8 mouse cellular contexts compared by ENCODE assay signal in genomic region chr11:35852731-35853130, GRCm38 (mm10). TPM values are rescaled to one million over a fixed set of nuclear protein-coding genes. Genes with fewer than 3 reads are reported as not detected.
DNase-seq lines count a peak whose midpoint lies in the region; ATAC-seq and TF ChIP-seq lines count a peak whose summit lies in the region.

No protein-coding gene starts in this region.

- no peaks in the 10 kb centered on the region for H3K4me1 ChIP-seq in heart, adult 2 months (ENCODE audit: control insufficient read depth, insufficient read depth, low read length)
- H3K4me1 ChIP-seq in heart, embryonic 11.5 days (ENCODE audit: control insufficient read depth, insufficient read depth, low read length): no peaks in the 10 kb centered on the region; the same call in 1 of the 2 replicates
- H3K4me1 ChIP-seq in liver, embryonic 14.5 days (replicated peaks; ENCODE audit: control insufficient read depth in 2 of 2, insufficient read depth in 2 of 2, low read length in 1 of 2): no peaks in the 10 kb centered on the region
- H3K4me1 ChIP-seq in intestine, embryonic 16.5 days (ENCODE audit: control insufficient read depth, insufficient read depth, low read length): no peaks in the 10 kb centered on the region

- no peak for DNase-seq in heart, adult 2 months
- DNase-seq in right cerebral cortex, postnatal 4 days: peak; percentile 36
- DNase-seq in right cerebral cortex, postnatal 10 days (ENCODE audit: low spot score in 2 of 2): no peak
- peak; percentile 63 for DNase-seq in adrenal gland, postnatal 10 days
- peak; percentile 16 to 40 (median 35) for DNase-seq in liver, embryonic 14.5 days (ENCODE audit: low read depth in 3 of 3, low spot score in 3 of 3)
- peak; percentile 31 for DNase-seq in thymus, postnatal 25 days

- no peak for ATAC-seq in heart, embryonic 11.5 days (replicated peaks; ENCODE audit: insufficient number of reproducible peaks, low FRiP score, low TSS enrichment)
- no peak for ATAC-seq in liver, embryonic 14.5 days (ENCODE audit: insufficient read depth)
- ATAC-seq in intestine, embryonic 16.5 days: no peak

- H3K9me3 ChIP-seq in heart, embryonic 11.5 days (replicated peaks; ENCODE audit: control insufficient read depth, low read length): no peaks in the 10 kb centered on the region
- H3K9me3 ChIP-seq in liver, embryonic 14.5 days (ENCODE audit: control insufficient read depth, low read length): no peaks in the 10 kb centered on the region
- H3K9me3 ChIP-seq in intestine, embryonic 16.5 days (ENCODE audit: control insufficient read depth, low read length): no peaks in the 10 kb centered on the region

- intact Hi-C loops in heart, adult 2 months (cut with DNase I): no loop called here

- 50% methylated on average over 4 of the region's 4 CpGs for WGBS in heart, adult 2 months
- 57% methylated on average over 4 of the region's 4 CpGs for WGBS in heart, embryonic 11.5 days (ENCODE audit: insufficient replicate concordance)
- WGBS in liver, embryonic 14.5 days (ENCODE audit: insufficient replicate concordance): 34% methylated on average over 4 of the region's 4 CpGs
- WGBS in intestine, embryonic 16.5 days: 63% methylated on average over 4 of the region's 4 CpGs

- no peak for TF ChIP-seq POLR2A in heart, adult 2 months (IDR thresholded peaks at IDR 0.05; ENCODE audit: insufficient read depth, low read depth, low read length)

- H3K27ac ChIP-seq in heart, adult 2 months: no peak overlapping the region
- H3K27ac ChIP-seq in heart, embryonic 11.5 days (ENCODE audit: low read depth, low read length): no peak overlapping the region
- H3K27ac ChIP-seq in liver, embryonic 14.5 days: no peak overlapping the region
- no peak overlapping the region for H3K27ac ChIP-seq in intestine, embryonic 16.5 days (ENCODE audit: low read length)

- no peak overlapping the region for H3K9ac ChIP-seq in heart, adult 2 months (ENCODE audit: low read depth, low read length)
- H3K9ac ChIP-seq in heart, embryonic 11.5 days (ENCODE audit: low read depth, low read length): no peak overlapping the region
- H3K9ac ChIP-seq in liver, embryonic 14.5 days (replicated peaks): no peak overlapping the region
- no peak overlapping the region for H3K9ac ChIP-seq in intestine, embryonic 16.5 days (ENCODE audit: low read depth, low read length)

- no peak overlapping the region for H3K4me2 ChIP-seq in heart, embryonic 11.5 days
- no peak overlapping the region for H3K4me2 ChIP-seq in liver, embryonic 14.5 days (ENCODE audit: low read depth)
- no peak overlapping the region for H3K4me2 ChIP-seq in intestine, embryonic 16.5 days (ENCODE audit: low read depth, low read length)

- no peaks in the 10 kb centered on the region for H3K36me3 ChIP-seq in heart, adult 2 months (ENCODE audit: control insufficient read depth, insufficient read depth, low read length)
- H3K36me3 ChIP-seq in heart, embryonic 11.5 days (ENCODE audit: control insufficient read depth, insufficient read depth, low read length): no peaks in the 10 kb centered on the region
- no peaks in the 10 kb centered on the region for H3K36me3 ChIP-seq in liver, embryonic 14.5 days (replicated peaks; ENCODE audit: control insufficient read depth, insufficient read depth, low read depth)
- no peaks in the 10 kb centered on the region for H3K36me3 ChIP-seq in intestine, embryonic 16.5 days (ENCODE audit: control insufficient read depth, insufficient read depth, low read length)

- no peak overlapping the region for H3K4me3 ChIP-seq in heart, adult 2 months
- H3K4me3 ChIP-seq in heart, embryonic 11.5 days (ENCODE audit: low read depth, low read length): no peak overlapping the region
- no peak overlapping the region for H3K4me3 ChIP-seq in liver, embryonic 14.5 days (ENCODE audit: insufficient read depth in 1 of 2, low read depth in 2 of 2, low read length in 2 of 2)
- no peak overlapping the region for H3K4me3 ChIP-seq in intestine, embryonic 16.5 days (ENCODE audit: low read length)

- no peaks in the 10 kb centered on the region for H3K79me2 ChIP-seq in heart, adult 2 months (replicated peaks; ENCODE audit: control insufficient read depth, insufficient read depth, low read length)

- H3K27me3 ChIP-seq in heart, adult 2 months (ENCODE audit: control insufficient read depth, insufficient read depth, low read length): no peaks in the 10 kb centered on the region
- no peaks in the 10 kb centered on the region for H3K27me3 ChIP-seq in heart, embryonic 11.5 days (ENCODE audit: control insufficient read depth, insufficient read depth, low read length)
- H3K27me3 ChIP-seq in liver, embryonic 14.5 days (ENCODE audit: control insufficient read depth, insufficient read depth, low read length): no peaks in the 10 kb centered on the region
- H3K27me3 ChIP-seq in intestine, embryonic 16.5 days (replicated peaks; ENCODE audit: control insufficient read depth, insufficient read depth, low read length): no peaks in the 10 kb centered on the region

- peak; percentile 45 for TF ChIP-seq CTCF in heart, adult 2 months (IDR thresholded peaks at IDR 0.05)
- peak; percentile 76 for TF ChIP-seq CTCF in liver, embryonic 14.5 days (IDR thresholded peaks at IDR 0.05; ENCODE audit: low read depth)

- no peak for TF ChIP-seq EP300 in heart, adult 2 months (IDR thresholded peaks at IDR 0.05; ENCODE audit: insufficient read depth, low read depth, low read length)
- TF ChIP-seq EP300 in liver, embryonic 14.5 days (IDR thresholded peaks at IDR 0.05; ENCODE audit: low read depth): no peak

RNA-seq across cellular contexts. Expression of gene Rars, which starts 18.4 kb away (rescaled TPM):
- 10 to 100 TPM; 36.3 to 37.4 TPM for total RNA-seq in heart, adult 2 months (2021)
- polyA plus RNA-seq in heart, adult 2 months (2012; rRNA removed): 11.7 and 21.8 TPM in 2 replicates
- polyA plus RNA-seq in heart, embryonic 11.5 days (2014; fragmentation: Nextera tagmentation; extraction: Ambion mirVana): 82.4 and 89.2 TPM in 2 replicates
- 10 to 100 TPM; 57.9 to 61.6 TPM for total RNA-seq in adrenal gland, postnatal 10 days (2021)
- polyA plus RNA-seq in liver, embryonic 14.5 days (2012; rRNA removed): 22.4 and 35.4 TPM in 2 replicates
- 54.5 and 54.8 TPM in 2 replicates for polyA plus RNA-seq in liver, embryonic 14.5 days (2014; fragmentation: Nextera tagmentation; extraction: Ambion mirVana)
- polyA plus RNA-seq in intestine, embryonic 16.5 days (2015; fragmentation: Nextera tagmentation; extraction: Ambion mirVana): 132 and 139 TPM in 2 replicates

RNA-seq across cellular contexts. Expression of gene Fbll1, which starts 54.0 kb away (rescaled TPM):
- total RNA-seq in heart, adult 2 months (2021): not detected
- 0.12 TPM in 1 of 2 replicates, not detected in the other for polyA plus RNA-seq in heart, adult 2 months (2012; rRNA removed)
- not detected in 2 replicates for polyA plus RNA-seq in heart, embryonic 11.5 days (2014; fragmentation: Nextera tagmentation; extraction: Ambion mirVana)
- 1 to 10 TPM; 1.2 to 2.4 TPM for total RNA-seq in adrenal gland, postnatal 10 days (2021)
- polyA plus RNA-seq in liver, embryonic 14.5 days (2012; rRNA removed): 0.14 TPM in 1 of 2 replicates, not detected in the other
- polyA plus RNA-seq in liver, embryonic 14.5 days (2014; fragmentation: Nextera tagmentation; extraction: Ambion mirVana): not detected in 2 replicates
- polyA plus RNA-seq in intestine, embryonic 16.5 days (2015; fragmentation: Nextera tagmentation; extraction: Ambion mirVana): 0.11 TPM in 1 of 2 replicates, not detected in the other

Comparison
In these comparisons a context has a peak if more than half of its experiments do, and no peak if none do; other contexts are left out.
1. DNase-seq: peak in right cerebral cortex, postnatal 4 days (single experiment), adrenal gland, postnatal 10 days (single experiment), liver, embryonic 14.5 days (3 of 3) and thymus, postnatal 25 days (single experiment); none in heart, adult 2 months (0 of 2) and right cerebral cortex, postnatal 10 days (0 of 2).